Mouse (Mus musculus): Measurements from ENCODE around the gene Igsf21.

DNA sequence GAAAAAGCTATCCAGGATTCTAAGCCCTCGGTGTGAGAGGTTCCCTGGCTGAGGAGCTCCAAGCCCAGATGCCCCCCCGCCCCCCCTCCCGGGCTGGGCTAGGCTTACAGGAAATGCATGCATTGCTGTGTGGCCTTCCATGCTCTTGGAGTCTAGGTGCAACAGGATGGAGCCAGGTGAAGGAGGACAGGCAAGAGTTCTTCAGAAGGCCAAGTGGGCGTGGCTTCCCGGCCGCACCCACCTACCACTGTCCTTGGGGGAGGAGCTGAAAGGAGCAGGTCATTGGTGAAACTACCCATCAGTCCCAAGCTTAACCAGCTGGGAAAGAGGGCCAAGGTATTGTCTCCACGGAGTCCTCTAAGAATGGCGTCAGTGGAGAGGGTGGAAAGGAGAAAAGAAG is 1.8 kb upstream of the Igsf21 start:
- no peak for TF ChIP-seq CTCF (IDR thresholded peaks at IDR 0.05; ENCODE audit: low read depth, low read length)
- no peak for TF ChIP-seq POLR2A (IDR thresholded peaks at IDR 0.05; ENCODE audit: extremely low read depth, insufficient read depth, low read length)
